Mouse (Mus musculus): ENCODE data around the gene Fbxo17. TPM values are rescaled to one million over a fixed set of nuclear protein-coding genes. Genes with fewer than 3 reads are reported as not detected.

Fbxo17 gene
- polyA plus RNA-seq, 1 experiment from 2014 or later = 3.0 TPM

- Histone ChIP-seq H3K9ac (ENCODE audit: low read length) (no peak overlapping the region), H3K27me3 (replicated peaks; ENCODE audit: control insufficient read depth, insufficient read depth, low read length) (no peaks in the 10 kb centered on the region), H3K4me2 (ENCODE audit: low read length) (no peak overlapping the region), H3K27ac (ENCODE audit: low read depth, low read length) (no peak overlapping the region), H3K9me3 (replicated peaks; ENCODE audit: control insufficient read depth, low read length) (no peaks in the 10 kb centered on the region), H3K4me3 (ENCODE audit: low read depth, low read length) (no peak overlapping the region), H3K4me1 (ENCODE audit: control insufficient read depth, insufficient read depth, low read length) (no peaks in the 10 kb centered on the region), H3K36me3 (ENCODE audit: control insufficient read depth, insufficient read depth, low read length) (no peaks in the 10 kb centered on the region)
- ATAC-seq (no peak), DNase-seq (ENCODE audit: low spot score) (no peak)
- WGBS = 86% methylated on average over 2 of the region's 2 CpGs
Measured at GRCm38 (mm10) chr7:28724613-28725012, 8.0 kb downstream of the Fbxo17 start.

- no peak overlapping the region for H3K27ac ChIP-seq (ENCODE audit: low read depth, low read length)
- H3K4me3 ChIP-seq (ENCODE audit: low read depth, low read length) = no peak overlapping the region
- peak; percentile 90 for DNase-seq (ENCODE audit: low spot score)
- no peaks in the 10 kb centered on the region for H3K9me3 ChIP-seq (replicated peaks; ENCODE audit: control insufficient read depth, low read length)
- no peaks in the 10 kb centered on the region for H3K36me3 ChIP-seq (ENCODE audit: control insufficient read depth, insufficient read depth, low read length)
- WGBS = 7% methylated on average over 14 of the region's 14 CpGs
- ATAC-seq = peak; percentile 75
- H3K4me1 ChIP-seq (ENCODE audit: control insufficient read depth, insufficient read depth, low read length) = no peaks in the 10 kb centered on the region
- H3K4me2 ChIP-seq (ENCODE audit: low read length) = no peak overlapping the region
- no peaks in the 10 kb centered on the region for H3K27me3 ChIP-seq (replicated peaks; ENCODE audit: control insufficient read depth, insufficient read depth, low read length)
- no peak overlapping the region for H3K9ac ChIP-seq (ENCODE audit: low read length)
Measured at GRCm38 (mm10) chr7:28726600-28726999, 10.0 kb downstream of the Fbxo17 start.

GRCm38 (mm10) chr7:28727649-28728340, 11.2 kb downstream of the Fbxo17 start:
- DNase-seq (ENCODE audit: low spot score) = no peak
- 62% methylated on average over 10 of the region's 10 CpGs for WGBS
- no peak overlapping the region for H3K4me3 ChIP-seq (ENCODE audit: low read depth, low read length)
- no peak for ATAC-seq
- H3K4me2 ChIP-seq (ENCODE audit: low read length) = no peak overlapping the region
- no peak overlapping the region for H3K9ac ChIP-seq (ENCODE audit: low read length)
- H3K4me1 ChIP-seq (ENCODE audit: control insufficient read depth, insufficient read depth, low read length) = no peaks in the 10 kb centered on the region
- no peaks in the 10 kb centered on the region for H3K27me3 ChIP-seq (replicated peaks; ENCODE audit: control insufficient read depth, insufficient read depth, low read length)
- no peaks in the 10 kb centered on the region for H3K9me3 ChIP-seq (replicated peaks; ENCODE audit: control insufficient read depth, low read length)
- no peaks in the 10 kb centered on the region for H3K36me3 ChIP-seq (ENCODE audit: control insufficient read depth, insufficient read depth, low read length)
- H3K27ac ChIP-seq (ENCODE audit: low read depth, low read length) = no peak overlapping the region

GRCm38 (mm10) chr7:28732341-28733142, 15.9 kb downstream of the Fbxo17 start:
- 3% methylated on average over 58 of the region's 58 CpGs for WGBS
- Histone ChIP-seq H3K9me3 (replicated peaks; ENCODE audit: control insufficient read depth, low read length) (no peaks in the 10 kb centered on the region), H3K4me1 (ENCODE audit: control insufficient read depth, insufficient read depth, low read length) (no peaks in the 10 kb centered on the region; the same call in 1 of the 2 replicates), H3K9ac (ENCODE audit: low read length) (peak overlapping the region; percentile 54), H3K27ac (ENCODE audit: low read depth, low read length) (no peak overlapping the region), H3K4me3 (ENCODE audit: low read depth, low read length) (peak overlapping the region; percentile 41), H3K27me3 (replicated peaks; ENCODE audit: control insufficient read depth, insufficient read depth, low read length) (no peaks in the 10 kb centered on the region), H3K36me3 (ENCODE audit: control insufficient read depth, insufficient read depth, low read length) (peaks cover 7% of the 10 kb centered on the region; the same call in 1 of the 2 replicates), H3K4me2 (ENCODE audit: low read length) (peak overlapping the region; percentile 64)
- DNase-seq (ENCODE audit: low spot score) = peak; percentile 80
- peak; percentile 88 for ATAC-seq

- no peaks in the 10 kb centered on the region for H3K9me3 ChIP-seq (replicated peaks; ENCODE audit: control insufficient read depth, low read length)
- no peaks in the 10 kb centered on the region; the same call in 1 of the 2 replicates for H3K4me1 ChIP-seq (ENCODE audit: control insufficient read depth, insufficient read depth, low read length)
- peak overlapping the region; percentile 64 for H3K4me2 ChIP-seq (ENCODE audit: low read length)
- H3K36me3 ChIP-seq (ENCODE audit: control insufficient read depth, insufficient read depth, low read length) = peaks cover 10% of the 10 kb centered on the region; the same call in 1 of the 2 replicates
- no peak overlapping the region for H3K27ac ChIP-seq (ENCODE audit: low read depth, low read length)
- no peaks in the 10 kb centered on the region for H3K27me3 ChIP-seq (replicated peaks; ENCODE audit: control insufficient read depth, insufficient read depth, low read length)
- DNase-seq (ENCODE audit: low spot score) (no peak), ATAC-seq (peak; percentile 37)
- WGBS = 4% methylated on average over 11 of the region's 11 CpGs
- H3K9ac ChIP-seq (ENCODE audit: low read length) = peak overlapping the region; percentile 54
- H3K4me3 ChIP-seq (ENCODE audit: low read depth, low read length) = peak overlapping the region; percentile 41
Measured at GRCm38 (mm10) chr7:28733211-28733610, 16.6 kb downstream of the Fbxo17 start.

GRCm38 (mm10) chr7:28735701-28736100, 19.1 kb downstream of the Fbxo17 start:
- ATAC-seq (no peak), DNase-seq (ENCODE audit: low spot score) (no peak)
- Histone ChIP-seq H3K9ac (ENCODE audit: low read length) (no peak overlapping the region), H3K36me3 (ENCODE audit: control insufficient read depth, insufficient read depth, low read length) (peaks cover 14% of the 10 kb centered on the region; the same call in 1 of the 2 replicates), H3K27me3 (replicated peaks; ENCODE audit: control insufficient read depth, insufficient read depth, low read length) (no peaks in the 10 kb centered on the region), H3K27ac (ENCODE audit: low read depth, low read length) (no peak overlapping the region), H3K4me3 (ENCODE audit: low read depth, low read length) (no peak overlapping the region), H3K4me1 (ENCODE audit: control insufficient read depth, insufficient read depth, low read length) (no peaks in the 10 kb centered on the region; the same call in 1 of the 2 replicates), H3K9me3 (replicated peaks; ENCODE audit: control insufficient read depth, low read length) (no peaks in the 10 kb centered on the region), H3K4me2 (ENCODE audit: low read length) (no peak overlapping the region)
- 79% methylated on average over 6 of the region's 6 CpGs for WGBS

GRCm38 (mm10) chr7:28739829-28740228, 23.2 kb downstream of the Fbxo17 start:
- 93% methylated on average over 21 of the region's 21 CpGs for WGBS
- H3K4me3 ChIP-seq (ENCODE audit: low read depth, low read length) = no peak overlapping the region
- H3K27ac ChIP-seq (ENCODE audit: low read depth, low read length) = no peak overlapping the region
- DNase-seq (ENCODE audit: low spot score) = no peak
- no peaks in the 10 kb centered on the region for H3K9me3 ChIP-seq (replicated peaks; ENCODE audit: control insufficient read depth, low read length)
- H3K9ac ChIP-seq (ENCODE audit: low read length) = no peak overlapping the region
- H3K27me3 ChIP-seq (replicated peaks; ENCODE audit: control insufficient read depth, insufficient read depth, low read length) = no peaks in the 10 kb centered on the region
- no peak for ATAC-seq
- peaks cover 9% of the 10 kb centered on the region; the same call in 1 of the 2 replicates for H3K4me1 ChIP-seq (ENCODE audit: control insufficient read depth, insufficient read depth, low read length)
- no peak overlapping the region for H3K4me2 ChIP-seq (ENCODE audit: low read length)
- peaks cover 15% of the 10 kb centered on the region; the same call in 1 of the 2 replicates for H3K36me3 ChIP-seq (ENCODE audit: control insufficient read depth, insufficient read depth, low read length)

GRCm38 (mm10) chr7:28740949-28741348, 24.3 kb downstream of the Fbxo17 start:
- H3K4me1 ChIP-seq (ENCODE audit: control insufficient read depth, insufficient read depth, low read length) = peaks cover 9% of the 10 kb centered on the region; the same call in 1 of the 2 replicates
- ATAC-seq (no peak), DNase-seq (ENCODE audit: low spot score) (no peak)
- peak overlapping the region; percentile 69 for H3K4me2 ChIP-seq (ENCODE audit: low read length)
- no peaks in the 10 kb centered on the region for H3K27me3 ChIP-seq (replicated peaks; ENCODE audit: control insufficient read depth, insufficient read depth, low read length)
- H3K36me3 ChIP-seq (ENCODE audit: control insufficient read depth, insufficient read depth, low read length) = peaks cover 20% of the 10 kb centered on the region
- H3K9me3 ChIP-seq (replicated peaks; ENCODE audit: control insufficient read depth, low read length) = no peaks in the 10 kb centered on the region
- H3K27ac ChIP-seq (ENCODE audit: low read depth, low read length) = no peak overlapping the region
- H3K9ac ChIP-seq (ENCODE audit: low read length) = peak overlapping the region; percentile 86
- 43% methylated on average over 9 of the region's 9 CpGs for WGBS
- peak overlapping the region; percentile 70 for H3K4me3 ChIP-seq (ENCODE audit: low read depth, low read length)
